Mouse (Mus musculus) frontal cortex, postnatal 10 days (tissue): ENCODE measurements at regions not wholly inside any gene's neighbourhood (a gene's known extent, or its start where the extent isn't known, plus 50 kb on each side); places are given as distances from the start of the nearest gene placed in this dataset.
A peak's percentile ranks its signal among the peaks of the same experiment; 100 is the strongest.
"Not testable (repeated sequence)": the region's sequence is repeated elsewhere in the genome, so short reads cannot be mapped to it uniquely, and the experiment has no call there.

Experiments
- DNase-seq, 2 experiments: peaks; one replicate each; pipeline ENCODE4 v3.0.0; 2022; ENCODE audit warnings: low spot score in 2 of 2, mixed read lengths in 1 of 2

GRCm38 (mm10) chr10:120284785-120285184 lies 57.9 kb downstream of the Llph start:
- no peak for DNase-seq

- no peak for DNase-seq
Observed at GRCm38 (mm10) chr10:120291912-120292311, 65.0 kb downstream of the Llph start.

DNA sequence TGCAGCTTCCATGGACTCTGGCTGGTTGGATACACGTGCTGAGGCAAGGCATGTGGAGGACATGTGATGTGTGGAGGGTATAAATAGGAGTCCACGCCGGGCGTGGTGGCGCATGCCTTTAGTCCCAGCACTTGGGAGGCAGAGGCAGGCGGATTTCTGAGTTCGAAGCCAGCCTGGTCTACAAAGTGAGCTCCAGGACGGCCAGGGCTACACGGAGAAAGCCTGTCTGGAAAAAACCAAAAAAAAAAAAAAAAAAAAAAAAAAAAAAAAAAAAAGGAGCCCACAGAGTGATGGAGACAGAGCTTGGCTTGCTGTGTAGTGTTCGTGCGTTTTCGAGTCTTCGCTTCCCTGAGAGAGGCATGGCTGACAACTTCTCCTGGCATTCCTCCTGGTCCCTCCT lies 66.5 kb downstream of the Llph start:
- not testable (repeated sequence) for DNase-seq

DNA sequence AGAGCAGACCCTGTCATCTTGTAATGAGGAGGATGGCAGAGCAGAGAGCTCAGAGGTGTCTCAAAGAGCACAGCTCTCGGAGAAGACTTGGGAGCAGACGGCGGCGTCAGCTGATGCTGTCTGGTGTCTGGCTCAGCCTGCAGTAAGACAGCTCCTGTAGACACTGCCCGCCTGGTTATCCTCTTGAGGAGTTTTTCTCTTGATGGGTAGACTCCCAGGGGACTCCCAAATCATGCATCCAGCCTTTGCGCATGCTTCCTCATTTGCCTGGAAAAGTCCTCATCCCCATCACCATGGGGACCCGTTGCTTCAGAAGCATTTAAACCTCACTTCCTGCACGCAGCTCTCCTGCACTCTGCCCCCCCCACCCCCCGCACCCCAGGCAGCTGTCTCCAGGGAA lies 67.6 kb downstream of the Llph start:
- no peak for DNase-seq

- no peak for DNase-seq
Observed at GRCm38 (mm10) chr10:120297311-120297710, 70.4 kb downstream of the Llph start.

DNA sequence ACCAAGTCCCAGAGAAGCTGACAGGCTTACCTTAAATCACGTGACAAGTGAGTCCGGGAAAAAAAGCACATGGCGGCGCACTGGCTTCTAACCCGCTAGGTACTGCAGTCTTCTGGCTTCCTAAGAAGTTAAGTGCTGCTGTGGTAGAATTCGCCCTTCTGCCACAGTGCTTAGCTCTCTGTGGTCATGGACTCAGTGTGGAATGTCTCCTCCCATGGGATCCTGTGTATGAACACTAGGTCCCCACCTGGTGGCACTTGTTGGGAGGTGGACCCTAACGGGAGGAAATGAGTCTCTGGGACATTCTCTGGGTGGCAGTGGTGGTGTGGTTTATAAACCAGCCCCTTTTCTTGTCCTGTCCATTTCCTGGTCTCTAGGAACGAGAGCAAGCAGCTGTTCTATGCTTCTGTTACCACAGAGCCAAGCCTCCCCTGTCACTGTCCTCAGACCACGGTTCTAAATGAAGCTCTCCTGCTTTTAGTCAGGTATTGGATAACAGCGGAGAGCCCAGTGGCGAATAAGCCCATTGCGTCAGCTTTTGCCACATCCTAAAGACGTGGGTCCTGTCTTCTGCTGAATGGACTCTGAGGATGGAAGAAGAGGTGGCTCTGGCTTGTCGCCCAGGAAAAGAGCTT lies 71.5 kb downstream of the Llph start:
- DNase-seq: no peak

DNA sequence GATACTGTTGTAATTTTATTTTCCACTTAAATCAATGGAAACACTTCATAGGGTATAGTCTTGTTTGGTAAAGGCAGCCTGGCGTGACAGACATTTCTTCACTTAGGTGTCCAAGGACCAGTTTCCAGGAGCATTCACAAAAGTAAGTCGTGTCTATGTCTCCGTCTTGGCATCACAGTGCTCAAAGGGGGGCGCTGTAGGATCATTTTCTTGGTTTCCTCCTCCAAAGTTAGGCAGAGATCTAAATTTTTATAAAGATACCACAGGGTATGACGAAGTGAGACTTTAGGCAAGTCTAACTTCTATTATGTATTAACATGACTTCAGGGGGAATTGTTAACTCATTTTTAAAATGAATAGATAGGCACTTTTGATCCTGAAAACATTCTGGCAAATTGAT lies 79.1 kb downstream of the Llph start:
- peak in 1 of 2 experiments; percentile 13 for DNase-seq

GRCm38 (mm10) chr10:120308681-120309080 lies 81.8 kb downstream of the Llph start:
- DNase-seq: no peak
